Mouse (Mus musculus) neutrophil, adult 5-6 weeks (primary cell): ENCODE data around the gene Ddx28. TPM values are rescaled to one million over a fixed set of nuclear protein-coding genes. Genes with fewer than 3 reads are reported as not detected.
"Not testable (repeated sequence)": the region's sequence is repeated elsewhere in the genome, so short reads cannot be mapped to it uniquely, and the experiment has no call there.

Experiments
- ATAC-seq: fragments of 151-379, 151-347 bp; 2 replicates; pipeline ENCODE4 v1.8.0; 2017; ENCODE audit warnings: mild to moderate bottlenecking, moderate TSS enrichment; ENCODE audit not compliant: insufficient number of reproducible peaks, poor library complexity, low FRiP score, severe bottlenecking; ENCODE audit errors: extremely low read depth
- total RNA-seq: library from RNA; stranded (forward); fragments of 200-1000 nt; gene quantifications from 2 replicates; pipeline ENCODE4 v1.2.3, GENCODE M21; 2017

Ddx28 gene
- total RNA-seq, 1 experiment from 2014 or later, result 7.7 TPM

- no peak for ATAC-seq
Measured at GRCm38 (mm10) chr8:106018039-106018438, 6.4 kb upstream of the Ddx28 start.

- peak; percentile 91 for ATAC-seq
Measured at GRCm38 (mm10) chr8:106017130-106017529, 5.4 kb upstream of the Ddx28 start.

- no peak for ATAC-seq
Measured at GRCm38 (mm10) chr8:106016284-106016683, 4.6 kb upstream of the Ddx28 start.

- ATAC-seq, result not testable (repeated sequence)
Measured at GRCm38 (mm10) chr8:106012203-106012602, 521 bp upstream of the Ddx28 start.

- ATAC-seq, result peak; percentile 95
Measured at GRCm38 (mm10) chr8:106010748-106011642, 687 bp downstream of the Ddx28 start.

- ATAC-seq, result not testable (repeated sequence)
Measured at GRCm38 (mm10) chr8:106007891-106008290, 3.8 kb downstream of the Ddx28 start.

- no peak for ATAC-seq
Measured at GRCm38 (mm10) chr8:106007135-106007534, 4.5 kb downstream of the Ddx28 start.

- no peak for ATAC-seq
Measured at GRCm38 (mm10) chr8:106006413-106006812, 5.3 kb downstream of the Ddx28 start.

- no peak for ATAC-seq
Measured at GRCm38 (mm10) chr8:106005875-106006274, 5.8 kb downstream of the Ddx28 start, which contains the start of gene Dpep2nb. Dpep2nb (minus strand) TSS chr8:106005975.

GRCm38 (mm10) chr8:106004538-106005207, 7.0 kb downstream of the Ddx28 start:
- no peak for ATAC-seq

- ATAC-seq, result no peak
Measured at GRCm38 (mm10) chr8:106001908-106002307, 9.8 kb downstream of the Ddx28 start.

- no peak for ATAC-seq
Measured at GRCm38 (mm10) chr8:105998971-105999370, 12.7 kb downstream of the Ddx28 start.

- peak; percentile 65; the same call in 1 of the 2 replicates for ATAC-seq
Measured at GRCm38 (mm10) chr8:105996359-105996758, 15.3 kb downstream of the Ddx28 start.

- ATAC-seq, result no peak
Measured at GRCm38 (mm10) chr8:105993226-105993625, 18.5 kb downstream of the Ddx28 start.

GRCm38 (mm10) chr8:105992499-105992898, 19.2 kb downstream of the Ddx28 start:
- ATAC-seq, result peak; percentile 68

- no peak for ATAC-seq
Measured at GRCm38 (mm10) chr8:105991546-105991945, 20.1 kb downstream of the Ddx28 start.

GRCm38 (mm10) chr8:105990856-105991387, 20.8 kb downstream of the Ddx28 start, which contains the start of gene Dus2:
Dus2 (plus strand) TSS chr8:105991337.
- peak; percentile 78 for ATAC-seq

GRCm38 (mm10) chr8:105988546-105988945, 23.1 kb downstream of the Ddx28 start:
- no peak for ATAC-seq

GRCm38 (mm10) chr8:105983406-105983805, 28.3 kb downstream of the Ddx28 start:
- peak; percentile 18; the same call in 1 of the 2 replicates for ATAC-seq

- ATAC-seq, result no peak
Measured at GRCm38 (mm10) chr8:105981146-105981545, 30.5 kb downstream of the Ddx28 start.
